Mouse (Mus musculus) spleen, adult 2 months (tissue): ENCODE data around the gene Cct5.

Experiments
- CTCF ChIP-seq: fragments of 200-500 bp; IDR thresholded peaks from 2 replicates; pipeline ENCODE4 v1.5.1; 2011; ENCODE audit warnings: mild to moderate bottlenecking, inconsistent platforms; ENCODE audit not compliant: insufficient read depth, insufficient read length, insufficient replicate concordance; ENCODE audit errors: extremely low read depth
- POLR2A ChIP-seq: fragments of 200-500 bp; IDR thresholded peaks from 2 replicates; pipeline ENCODE4 v1.6.1; 2011; ENCODE audit warnings: low read depth, low read length, inconsistent platforms

DNA sequence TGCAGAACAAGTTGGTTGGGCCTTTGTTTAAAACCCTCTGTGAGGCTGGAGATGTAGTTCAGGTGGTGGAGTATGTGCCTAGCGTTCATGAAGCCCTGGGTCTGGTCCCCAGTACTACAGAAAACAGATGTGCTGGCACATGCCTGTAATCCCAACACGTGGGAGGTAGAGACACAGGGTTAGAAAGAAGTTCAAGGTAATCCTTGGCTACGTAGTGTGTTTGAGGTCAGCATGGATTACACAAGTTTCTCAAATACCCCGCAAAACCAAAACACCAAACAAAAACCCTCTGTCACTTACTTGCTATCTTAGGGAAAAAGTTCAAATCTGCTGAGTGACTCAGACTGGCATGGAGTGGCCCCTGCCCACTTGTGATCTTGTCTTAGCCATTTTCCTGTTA is 10.4 kb upstream of the Cct5 start:
- TF ChIP-seq CTCF (no peak), POLR2A (no peak)
